Mouse (Mus musculus) gastrocnemius, adult 2 months (tissue): ENCODE results near the gene Duxf3. TPM values are rescaled to one million over a fixed set of nuclear protein-coding genes. Genes with fewer than 3 reads are reported as not detected.

Source experiments
- DNase-seq: peaks from one replicate; pipeline ENCODE4 v3.0.0; 2022
- H3K27ac ChIP-seq: fragments of 200-600 bp; 2 replicates; pipeline ENCODE4 v1.8.1; 2022; ENCODE audit warnings: mild to moderate bottlenecking
- H3K4me3 ChIP-seq: fragments of 200-600 bp; 2 replicates; pipeline ENCODE4 v1.8.1; 2022; ENCODE audit warnings: mild to moderate bottlenecking, moderate library complexity
- CTCF ChIP-seq: fragments of 200-600 bp; IDR thresholded peaks from 2 replicates; pipeline ENCODE4 v1.8.1; 2022; ENCODE audit warnings: antibody characterized with exemption, mild to moderate bottlenecking, moderate library complexity
- intact Hi-C: fragments of 180-260 bp; cut with DNase I; formaldehyde crosslinking; loops from one replicate; pipeline ENCODE4 v1.15.1; 2025
- total RNA-seq, 2 experiments: library from RNA; stranded (reverse); gene quantifications; 2 replicates each; pipeline ENCODE4 v1.2.3; 2021

Duxf3 gene
- total RNA-seq, 2 experiments from 2014 or later, result not detected

DNA sequence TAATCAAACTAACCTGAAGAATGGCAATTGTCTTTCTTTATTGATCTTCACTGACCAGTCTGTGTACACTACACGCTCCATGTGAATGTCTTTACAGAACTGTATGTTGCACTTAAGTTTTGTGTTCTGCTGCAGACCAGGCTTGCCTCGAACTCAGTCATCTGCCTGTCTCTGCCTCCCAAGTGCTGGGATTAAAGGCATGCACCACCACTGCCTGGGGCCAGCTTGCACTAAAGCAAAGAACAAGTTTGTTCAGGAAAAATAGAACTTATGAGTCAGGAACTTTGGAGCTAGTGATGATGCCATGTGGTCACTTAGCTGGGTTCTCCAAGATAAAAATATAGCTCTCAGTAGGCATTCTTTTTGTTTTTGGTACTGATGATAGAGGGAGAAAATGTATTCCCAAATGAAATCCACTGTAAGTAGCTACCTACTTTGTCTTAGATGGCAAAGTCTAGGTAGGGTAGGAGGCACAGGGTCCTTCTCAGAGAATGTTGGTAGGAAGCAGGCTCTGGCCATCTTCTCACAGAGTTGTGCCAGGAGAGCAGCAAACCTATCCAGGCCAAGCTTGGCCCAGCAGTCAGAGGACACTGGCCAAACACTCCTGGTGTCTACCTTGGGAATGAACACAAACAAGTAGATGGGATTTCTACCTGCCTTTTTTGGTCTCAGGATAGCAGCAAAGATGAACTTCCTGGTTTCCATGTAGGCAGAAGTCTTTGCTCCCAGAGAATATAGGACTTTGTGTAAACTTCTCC is 22.6 kb downstream of the Duxf3 start:
- Histone ChIP-seq H3K27ac (no peak overlapping the region), H3K4me3 (no peak overlapping the region)
- intact Hi-C loops, result no loop called here
- DNase-seq, result no peak
- TF ChIP-seq CTCF, result no peak

DNA sequence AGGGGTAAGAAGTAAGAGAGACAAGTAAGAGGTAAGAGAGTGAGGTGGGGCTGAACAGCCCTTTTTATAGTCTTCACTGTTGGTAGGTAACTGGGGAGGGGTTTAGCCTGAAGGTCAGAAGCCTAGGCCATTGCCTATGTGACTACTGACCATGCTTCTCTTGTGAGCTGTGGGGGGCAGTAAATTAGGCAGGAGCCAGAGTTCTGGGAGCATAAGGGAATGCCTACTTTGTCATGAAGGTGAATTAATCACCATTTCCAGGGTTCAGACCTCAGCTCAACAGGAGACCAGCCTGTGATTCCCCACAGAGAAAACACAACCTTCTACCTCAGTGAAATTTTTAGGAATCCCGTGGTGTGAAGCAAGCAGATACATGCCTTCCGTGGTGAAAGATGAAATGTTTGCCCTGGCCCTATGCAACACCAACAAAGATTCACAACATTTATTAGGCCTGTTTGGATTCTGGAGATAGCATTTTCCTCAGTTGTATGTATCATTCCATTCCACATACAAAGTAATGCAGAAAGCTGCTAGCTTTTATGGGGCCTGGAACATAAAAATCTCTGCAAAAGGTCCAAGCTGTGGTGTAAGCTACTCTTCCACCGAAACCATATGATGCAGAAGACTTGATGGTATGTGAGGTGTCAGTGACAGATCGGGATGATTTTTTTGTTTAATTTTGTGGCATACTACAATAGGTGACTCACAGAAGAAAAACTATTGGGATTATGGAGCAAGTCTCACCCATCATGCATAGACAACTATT is 25.7 kb downstream of the Duxf3 start:
- H3K27ac ChIP-seq, result no peak overlapping the region
- H3K4me3 ChIP-seq, result no peak overlapping the region
- no peak for DNase-seq
- intact Hi-C loops, result no loop called here
- TF ChIP-seq CTCF, result no peak

DNA sequence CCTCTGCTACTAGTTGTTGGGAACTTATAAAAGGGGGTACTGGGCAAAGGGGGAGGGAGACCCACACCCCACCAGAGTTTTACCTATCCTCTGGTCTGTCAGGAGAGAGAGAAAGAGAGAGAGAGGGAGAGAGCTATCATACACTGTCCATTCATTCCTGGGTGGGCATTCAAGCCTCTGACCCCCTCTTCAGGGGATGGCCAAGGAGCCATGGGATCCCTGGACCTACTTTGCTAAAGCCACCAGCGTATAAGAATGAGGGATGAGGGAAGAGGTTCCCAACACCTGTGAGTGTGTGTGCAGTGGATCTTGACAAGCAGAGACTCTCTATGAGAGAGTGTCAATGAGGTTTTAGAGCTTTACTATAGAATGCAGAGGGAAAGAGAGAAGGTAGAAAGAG is 26.5 kb downstream of the Duxf3 start:
- Histone ChIP-seq H3K4me3 (no peak overlapping the region), H3K27ac (no peak overlapping the region)
- no peak for TF ChIP-seq CTCF
- no peak for DNase-seq
- intact Hi-C loops, result no loop called here

Other genes with a start within 250 kb of the Duxf3 start
- gene AW822073, start 7.7 kb downstream of the Duxf3 start, total RNA-seq, result not detected
- gene Gm4981, start 4.0 kb upstream of the Duxf3 start, total RNA-seq, result not detected
- 10 to 100 TPM; 21.0 to 24.5 TPM for gene Gcc2, start 22.8 kb upstream of the Duxf3 start, total RNA-seq
- 10 to 100 TPM; 36.1 to 54.7 TPM for gene Lims1, start 90.8 kb upstream of the Duxf3 start, total RNA-seq
- gene Ranbp2, start 214.2 kb upstream of the Duxf3 start, total RNA-seq, result 10 to 100 TPM; 48.5 to 48.9 TPM